Mouse (Mus musculus): ENCODE results near the gene Acot6. TPM values are rescaled to one million over a fixed set of nuclear protein-coding genes. Genes with fewer than 3 reads are reported as not detected.
"Not testable (repeated sequence)": the region's sequence is repeated elsewhere in the genome, so short reads cannot be mapped to it uniquely, and the experiment has no call there.

Gene Acot6
- total RNA-seq, 1 experiment: 0.36 TPM

GRCm38 (mm10) chr12:84071696-84072095 is 28.8 kb upstream of the Acot6 start:
- no peak for DNase-seq (ENCODE audit: low read depth, low spot score)

GRCm38 (mm10) chr12:84077371-84077990 is 23.0 kb upstream of the Acot6 start:
- TF ChIP-seq CHD2 (IDR thresholded peaks at IDR 0.05; ENCODE audit: low read depth, low read length) (no peak), MAFK (IDR thresholded peaks at IDR 0.05; ENCODE audit: insufficient read depth, low read depth, low read length) (no peak), HCFC1 (IDR thresholded peaks at IDR 0.05; ENCODE audit: borderline replicate concordance, insufficient read depth, low read length) (no peak), ZC3H11A (IDR thresholded peaks at IDR 0.05; ENCODE audit: borderline replicate concordance, low read depth, low read length) (no peak), ZNF384 (IDR thresholded peaks at IDR 0.05; ENCODE audit: low read depth, low read length) (no peak)
- no peak overlapping the region for H3K27ac ChIP-seq (ENCODE audit: insufficient read depth, low read depth, low read length, poor library complexity, severe bottlenecking)
- no peaks in the 10 kb centered on the region for H3K4me1 ChIP-seq (ENCODE audit: control insufficient read depth in 2 of 2, insufficient read depth in 2 of 2, low read length in 2 of 2, poor library complexity in 1 of 2)
- no peak overlapping the region for H3K9ac ChIP-seq (ENCODE audit: insufficient read depth, low read depth, low read length, poor library complexity, severe bottlenecking)
- H3K36me3 ChIP-seq (ENCODE audit: control insufficient read depth, insufficient read depth, low read length, poor library complexity, severe bottlenecking): no peaks in the 10 kb centered on the region
- H3K9me3 ChIP-seq (ENCODE audit: control insufficient read depth, insufficient read depth, low read depth, low read length): no peaks in the 10 kb centered on the region
- DNase-seq (ENCODE audit: low read depth, low spot score): no peak
- H3K4me3 ChIP-seq (ENCODE audit: insufficient read depth in 1 of 2, low read depth in 1 of 2, low read length in 2 of 2, poor library complexity in 1 of 2, severe bottlenecking in 1 of 2): no peak overlapping the region
- in situ Hi-C loops (cut with MboI; ENCODE audit: low sequenced_read_pairs in 2 of 2, unreplicated experiment in 2 of 2): no loop called here

More at GRCm38 (mm10) chr12:84071696-84072095, 28.8 kb upstream of the Acot6 start:
- H3K27ac ChIP-seq (ENCODE audit: insufficient read depth, low read depth, low read length, poor library complexity, severe bottlenecking): no peak overlapping the region
- H3K4me1 ChIP-seq (ENCODE audit: control insufficient read depth in 2 of 2, insufficient read depth in 2 of 2, low read length in 2 of 2, poor library complexity in 1 of 2): no peaks in the 10 kb centered on the region
- no peaks in the 10 kb centered on the region for H3K9me3 ChIP-seq (ENCODE audit: control insufficient read depth, insufficient read depth, low read depth, low read length)
- in situ Hi-C loops (cut with MboI; ENCODE audit: low sequenced_read_pairs in 2 of 2, unreplicated experiment in 2 of 2): no loop called here
- no peak for TF ChIP-seq CHD2 (IDR thresholded peaks at IDR 0.05; ENCODE audit: low read depth, low read length)
- TF ChIP-seq MAFK (IDR thresholded peaks at IDR 0.05; ENCODE audit: insufficient read depth, low read depth, low read length): no peak
- no peak for TF ChIP-seq ZNF384 (IDR thresholded peaks at IDR 0.05; ENCODE audit: low read depth, low read length)
- no peak for TF ChIP-seq HCFC1 (IDR thresholded peaks at IDR 0.05; ENCODE audit: borderline replicate concordance, insufficient read depth, low read length)
- TF ChIP-seq ZC3H11A (IDR thresholded peaks at IDR 0.05; ENCODE audit: borderline replicate concordance, low read depth, low read length): no peak
- H3K4me3 ChIP-seq (ENCODE audit: insufficient read depth in 1 of 2, low read depth in 1 of 2, low read length in 2 of 2, poor library complexity in 1 of 2, severe bottlenecking in 1 of 2): no peak overlapping the region
- H3K36me3 ChIP-seq (ENCODE audit: control insufficient read depth, insufficient read depth, low read length, poor library complexity, severe bottlenecking): no peaks in the 10 kb centered on the region
- H3K9ac ChIP-seq (ENCODE audit: insufficient read depth, low read depth, low read length, poor library complexity, severe bottlenecking): no peak overlapping the region

DNA sequence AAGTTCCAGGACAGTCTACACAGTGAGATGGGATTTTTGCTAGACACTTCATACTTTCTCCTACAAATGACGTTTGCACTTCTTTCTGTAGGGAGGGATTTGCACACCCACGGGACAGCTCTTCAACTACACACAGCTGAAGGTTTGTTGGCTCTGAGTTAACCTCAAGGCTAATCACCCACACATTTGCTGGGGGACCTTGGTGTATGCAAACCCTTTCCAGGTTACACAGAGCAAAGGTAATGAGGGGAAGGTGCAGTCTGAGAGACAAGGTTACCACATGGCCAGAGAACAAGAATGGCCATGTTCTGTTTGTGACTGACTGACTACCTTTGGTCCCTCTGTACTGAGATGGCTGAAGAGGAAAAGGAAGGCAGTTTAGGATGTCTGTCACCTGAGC is 16.6 kb upstream of the Acot6 start:
- DNase-seq (ENCODE audit: low read depth, low spot score): no peak
- no peaks in the 10 kb centered on the region for H3K36me3 ChIP-seq (ENCODE audit: control insufficient read depth, insufficient read depth, low read length, poor library complexity, severe bottlenecking)
- no peak overlapping the region for H3K27ac ChIP-seq (ENCODE audit: insufficient read depth, low read depth, low read length, poor library complexity, severe bottlenecking)
- in situ Hi-C loops (cut with MboI; ENCODE audit: low sequenced_read_pairs in 2 of 2, unreplicated experiment in 2 of 2): no loop called here
- H3K9ac ChIP-seq (ENCODE audit: insufficient read depth, low read depth, low read length, poor library complexity, severe bottlenecking): no peak overlapping the region
- H3K4me3 ChIP-seq (ENCODE audit: insufficient read depth in 1 of 2, low read depth in 1 of 2, low read length in 2 of 2, poor library complexity in 1 of 2, severe bottlenecking in 1 of 2): no peak overlapping the region
- no peaks in the 10 kb centered on the region for H3K9me3 ChIP-seq (ENCODE audit: control insufficient read depth, insufficient read depth, low read depth, low read length)
- TF ChIP-seq CHD2 (IDR thresholded peaks at IDR 0.05; ENCODE audit: low read depth, low read length) (no peak), ZC3H11A (IDR thresholded peaks at IDR 0.05; ENCODE audit: borderline replicate concordance, low read depth, low read length) (no peak), ZNF384 (IDR thresholded peaks at IDR 0.05; ENCODE audit: low read depth, low read length) (no peak), MAFK (IDR thresholded peaks at IDR 0.05; ENCODE audit: insufficient read depth, low read depth, low read length) (no peak), HCFC1 (IDR thresholded peaks at IDR 0.05; ENCODE audit: borderline replicate concordance, insufficient read depth, low read length) (no peak)
- no peaks in the 10 kb centered on the region for H3K4me1 ChIP-seq (ENCODE audit: control insufficient read depth in 2 of 2, insufficient read depth in 2 of 2, low read length in 2 of 2, poor library complexity in 1 of 2)

DNA sequence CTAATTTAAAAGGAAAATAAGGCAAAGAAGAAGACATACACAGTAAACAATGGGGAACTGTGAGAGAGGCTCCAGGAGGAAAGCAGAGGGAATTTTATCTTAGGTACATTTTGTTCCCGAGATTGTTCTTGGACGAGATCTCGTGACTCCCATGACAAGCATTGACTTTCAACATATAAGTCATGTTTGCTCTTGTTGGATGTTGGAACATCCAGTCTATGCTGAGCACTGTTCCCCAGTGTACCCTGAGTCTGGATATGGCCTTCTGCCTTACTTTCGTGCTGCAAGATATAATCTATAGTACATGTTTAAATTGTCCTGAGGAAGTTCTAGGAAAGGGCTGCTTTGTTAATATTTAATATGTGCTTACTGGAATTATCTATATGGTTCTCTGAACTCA is 15.9 kb upstream of the Acot6 start:
- Histone ChIP-seq H3K4me3 (ENCODE audit: insufficient read depth in 1 of 2, low read depth in 1 of 2, low read length in 2 of 2, poor library complexity in 1 of 2, severe bottlenecking in 1 of 2) (no peak overlapping the region), H3K9me3 (ENCODE audit: control insufficient read depth, insufficient read depth, low read depth, low read length) (0 out of 2 replicates have a peak, but pooled peaks cover 2% of the 10 kb centered on the region), H3K27ac (ENCODE audit: insufficient read depth, low read depth, low read length, poor library complexity, severe bottlenecking) (no peak overlapping the region), H3K36me3 (ENCODE audit: control insufficient read depth, insufficient read depth, low read length, poor library complexity, severe bottlenecking) (no peaks in the 10 kb centered on the region), H3K4me1 (ENCODE audit: control insufficient read depth in 2 of 2, insufficient read depth in 2 of 2, low read length in 2 of 2, poor library complexity in 1 of 2) (no peaks in the 10 kb centered on the region), H3K9ac (ENCODE audit: insufficient read depth, low read depth, low read length, poor library complexity, severe bottlenecking) (no peak overlapping the region)
- in situ Hi-C loops (cut with MboI; ENCODE audit: low sequenced_read_pairs in 2 of 2, unreplicated experiment in 2 of 2): no loop called here
- TF ChIP-seq MAFK (IDR thresholded peaks at IDR 0.05; ENCODE audit: insufficient read depth, low read depth, low read length) (no peak), ZNF384 (IDR thresholded peaks at IDR 0.05; ENCODE audit: low read depth, low read length) (no peak), ZC3H11A (IDR thresholded peaks at IDR 0.05; ENCODE audit: borderline replicate concordance, low read depth, low read length) (no peak), CHD2 (IDR thresholded peaks at IDR 0.05; ENCODE audit: low read depth, low read length) (no peak), HCFC1 (IDR thresholded peaks at IDR 0.05; ENCODE audit: borderline replicate concordance, insufficient read depth, low read length) (no peak)
- no peak for DNase-seq (ENCODE audit: low read depth, low spot score)

GRCm38 (mm10) chr12:84094666-84095065 is 5.8 kb upstream of the Acot6 start:
- H3K36me3 ChIP-seq (ENCODE audit: control insufficient read depth, insufficient read depth, low read length, poor library complexity, severe bottlenecking); in situ Hi-C loops (cut with MboI; ENCODE audit: low sequenced_read_pairs in 2 of 2, unreplicated experiment in 2 of 2); DNase-seq (ENCODE audit: low read depth, low spot score); H3K4me1 ChIP-seq (ENCODE audit: control insufficient read depth in 2 of 2, insufficient read depth in 2 of 2, low read length in 2 of 2, poor library complexity in 1 of 2); H3K4me3 ChIP-seq (ENCODE audit: insufficient read depth in 1 of 2, low read depth in 1 of 2, low read length in 2 of 2, poor library complexity in 1 of 2, severe bottlenecking in 1 of 2); H3K9ac ChIP-seq (ENCODE audit: insufficient read depth, low read depth, low read length, poor library complexity, severe bottlenecking); H3K9me3 ChIP-seq (ENCODE audit: control insufficient read depth, insufficient read depth, low read depth, low read length); H3K27ac ChIP-seq (ENCODE audit: insufficient read depth, low read depth, low read length, poor library complexity, severe bottlenecking): not testable (repeated sequence)

Measured in ES-E14 (cell line).